Mouse (Mus musculus): ENCODE measurements around the gene Rnf40.

The Rnf40 gene

GRCm38 (mm10) chr7:127652050-127652449 is 63.5 kb downstream of the Rnf40 start:
- DNase-seq: no peak

GRCm38 (mm10) chr7:127654318-127654717 is 65.8 kb downstream of the Rnf40 start:
- DNase-seq: no peak
